Mouse (Mus musculus) midbrain, postnatal 0 days (tissue): Measurements from ENCODE around the gene Taf3. TPM values are rescaled to one million over a fixed set of nuclear protein-coding genes. Genes with fewer than 3 reads are reported as not detected.
A peak's percentile ranks its signal among the peaks of the same experiment; 100 is the strongest.

Experiments used
- ATAC-seq: fragments of 200-750 bp; cut with Nextera tagmentation; 2 replicates; pipeline ENCODE4 v1.8.0; 2017; ENCODE audit warnings: moderate number of reproducible peaks, mild to moderate bottlenecking, moderate TSS enrichment, moderate library complexity; ENCODE audit not compliant: low FRiP score
- DNase-seq: peaks from one replicate; pipeline ENCODE4 v3.0.0-alpha.2; 2015; ENCODE audit warnings: low spot score
- H3K27ac ChIP-seq: fragments of 300-500 bp; sonication (generic); 2 replicates; pipeline ENCODE4 v1.5.1; 2014; ENCODE audit warnings: low read depth, mild to moderate bottlenecking, low read length, mixed read lengths
- H3K27me3 ChIP-seq: fragments of 300-500 bp; sonication (generic); 2 replicates; pipeline ENCODE4 v1.6.1; 2014; ENCODE audit warnings: low read length, control low read depth, mixed read lengths; ENCODE audit not compliant: insufficient read depth
- H3K36me3 ChIP-seq: fragments of 300-500 bp; sonication (generic); 2 replicates; pipeline ENCODE4 v1.6.1; 2014; ENCODE audit warnings: low read length, control low read depth, mixed read lengths; ENCODE audit not compliant: insufficient read depth
- H3K4me1 ChIP-seq: fragments of 300-500 bp; sonication (generic); 2 replicates; pipeline ENCODE4 v1.6.1; 2014; ENCODE audit warnings: mild to moderate bottlenecking, control low read depth, antibody characterized with exemption, low read length, mixed read lengths; ENCODE audit not compliant: insufficient read depth
- H3K4me2 ChIP-seq: fragments of 300-500 bp; sonication (generic); 2 replicates; pipeline ENCODE4 v1.6.1; 2014; ENCODE audit warnings: low read depth, mild to moderate bottlenecking, low read length, mixed read lengths; ENCODE audit not compliant: poor library complexity, severe bottlenecking
- H3K4me3 ChIP-seq: fragments of 300-500 bp; sonication (generic); 2 replicates; pipeline ENCODE4 v1.5.1; 2014; ENCODE audit warnings: low read depth, mild to moderate bottlenecking, low read length, moderate library complexity
- H3K9ac ChIP-seq: fragments of 300-500 bp; sonication (generic); replicated peaks from 2 replicates; pipeline ENCODE4 v1.6.1; 2014; ENCODE audit warnings: mild to moderate bottlenecking, low read length, moderate library complexity, mixed read lengths; ENCODE audit not compliant: poor library complexity, severe bottlenecking
- H3K9me3 ChIP-seq: fragments of 300-500 bp; sonication (generic); 2 replicates; pipeline ENCODE4 v1.6.1; 2016; ENCODE audit warnings: low read length, control low read depth
- CTCF ChIP-seq: IDR thresholded peaks from 2 replicates; pipeline ENCODE4 v1.5.1; 2016; ENCODE audit warnings: antibody characterized with exemption, mild to moderate bottlenecking
- WGBS: fragments of 180-500 bp; shearing (Covaris S2); extraction: QIAGEN DNeasy Blood & Tissue Kit; methylation state at CpG from one replicate; pipeline ENCODE4 v1.1.7; 2014; 5-methylcytosine and 5-hydroxymethylcytosine counted together
- polyA plus RNA-seq: library from polyadenylated mRNA; unstranded; fragments of >200 nt; fragmentation: Nextera tagmentation; extraction: Ambion mirVana; gene quantifications from 2 replicates; pipeline ENCODE4 v1.2.1, GENCODE M21; 2015
- total RNA-seq: library from RNA; depleted of rRNA; stranded (reverse); fragments of >200 nt; gene quantifications from 2 replicates; pipeline ENCODE4 v1.2.3, GENCODE M21; 2014

Taf3 gene
- total and polyA plus RNA-seq, 2 experiments from 2014 or later: 5.4 to 10.8 TPM

- Histone ChIP-seq H3K27ac (no peak overlapping the region), H3K36me3 (no peaks in the 10 kb centered on the region), H3K4me1 (no peaks in the 10 kb centered on the region), H3K9ac (no peak overlapping the region), H3K4me3 (no peak overlapping the region), H3K4me2 (no peak overlapping the region), H3K27me3 (no peaks in the 10 kb centered on the region), H3K9me3 (no peaks in the 10 kb centered on the region)
- 13% methylated on average over 11 of the region's 11 CpGs for WGBS
- ATAC-seq (no peak), DNase-seq (no peak)
- no peak for TF ChIP-seq CTCF
Measured at GRCm38 (mm10) chr2:9905995-9906394, 142.4 kb downstream of the Taf3 start.

GRCm38 (mm10) chr2:9903854-9904560 lies 144.4 kb downstream of the Taf3 start:
- Histone ChIP-seq H3K4me3 (no peak overlapping the region), H3K27ac (no peak overlapping the region), H3K36me3 (no peaks in the 10 kb centered on the region), H3K9me3 (no peaks in the 10 kb centered on the region), H3K9ac (no peak overlapping the region), H3K4me1 (no peaks in the 10 kb centered on the region), H3K4me2 (no peak overlapping the region), H3K27me3 (peaks cover 5% of the 10 kb centered on the region; the same call in 1 of the 2 replicates)
- no peak for ATAC-seq
- TF ChIP-seq CTCF: no peak
- WGBS: 68% methylated on average over 14 of the region's 14 CpGs
- DNase-seq: no peak

- Histone ChIP-seq H3K27me3 (peaks cover 49% of the 10 kb centered on the region), H3K4me2 (no peak overlapping the region), H3K9ac (no peak overlapping the region), H3K4me1 (0 out of 2 replicates have a peak, but pooled peaks cover 3% of the 10 kb centered on the region), H3K4me3 (no peak overlapping the region), H3K27ac (no peak overlapping the region), H3K36me3 (no peaks in the 10 kb centered on the region), H3K9me3 (no peaks in the 10 kb centered on the region)
- WGBS: 8% methylated on average over 8 of the region's 8 CpGs
- peak; percentile 33 for DNase-seq
- peak; percentile 44; the same call in 1 of the 2 replicates for ATAC-seq
- no peak for TF ChIP-seq CTCF
Measured at GRCm38 (mm10) chr2:9897846-9898245, 150.6 kb downstream of the Taf3 start.

- H3K9ac ChIP-seq: no peak overlapping the region
- no peak for DNase-seq
- no peaks in the 10 kb centered on the region for H3K9me3 ChIP-seq
- WGBS: 3% methylated on average over 22 of the region's 22 CpGs
- H3K4me2 ChIP-seq: peak overlapping the region; percentile 41
- H3K4me3 ChIP-seq: peak overlapping the region; percentile 13; the same call in 1 of the 2 replicates
- no peaks in the 10 kb centered on the region for H3K36me3 ChIP-seq
- no peak for TF ChIP-seq CTCF
- no peak overlapping the region for H3K27ac ChIP-seq
- ATAC-seq: 0 out of 2 replicates have a peak, but pooled peaks have one; percentile 27
- H3K27me3 ChIP-seq: peaks cover 56% of the 10 kb centered on the region
- 0 out of 2 replicates have a peak, but pooled peaks cover 3% of the 10 kb centered on the region for H3K4me1 ChIP-seq
Measured at GRCm38 (mm10) chr2:9896097-9896770, 152.2 kb downstream of the Taf3 start.

GRCm38 (mm10) chr2:9894836-9895593 lies 153.4 kb downstream of the Taf3 start:
- Histone ChIP-seq H3K27ac (no peak overlapping the region), H3K9me3 (no peaks in the 10 kb centered on the region), H3K36me3 (no peaks in the 10 kb centered on the region), H3K27me3 (peaks cover 65% of the 10 kb centered on the region), H3K4me3 (no peak overlapping the region), H3K4me2 (peak overlapping the region; percentile 41; the same call in 1 of the 2 replicates), H3K4me1 (0 out of 2 replicates have a peak, but pooled peaks cover 3% of the 10 kb centered on the region), H3K9ac (no peak overlapping the region)
- ATAC-seq (no peak), DNase-seq (no peak)
- TF ChIP-seq CTCF: no peak
- WGBS: 4% methylated on average over 19 of the region's 19 CpGs
